Mouse (Mus musculus) G1E (cell line): ENCODE data around the gene Tnfaip3.

Source experiments
- CTCF ChIP-seq: IDR thresholded peaks from 2 replicates; pipeline ENCODE4 v1.5.1; 2012; ENCODE audit warnings: low read depth, low read length, inconsistent platforms, mixed read lengths
- GATA1 ChIP-seq: IDR thresholded peaks from 2 replicates; pipeline ENCODE4 v1.6.1; 2012; ENCODE audit warnings: borderline replicate concordance, low read length, inconsistent platforms, mixed read lengths
- POLR2AphosphoS5 ChIP-seq: IDR thresholded peaks from 2 replicates; pipeline ENCODE4 v1.6.1; 2012; ENCODE audit warnings: low read depth, low read length, inconsistent platforms; ENCODE audit not compliant: insufficient replicate concordance
- TAL1 ChIP-seq: conservative IDR thresholded peaks from 2 replicates; pipeline ENCODE4 v1.6.1; 2012; ENCODE audit warnings: low read depth, low read length, inconsistent platforms, mixed read lengths

DNA sequence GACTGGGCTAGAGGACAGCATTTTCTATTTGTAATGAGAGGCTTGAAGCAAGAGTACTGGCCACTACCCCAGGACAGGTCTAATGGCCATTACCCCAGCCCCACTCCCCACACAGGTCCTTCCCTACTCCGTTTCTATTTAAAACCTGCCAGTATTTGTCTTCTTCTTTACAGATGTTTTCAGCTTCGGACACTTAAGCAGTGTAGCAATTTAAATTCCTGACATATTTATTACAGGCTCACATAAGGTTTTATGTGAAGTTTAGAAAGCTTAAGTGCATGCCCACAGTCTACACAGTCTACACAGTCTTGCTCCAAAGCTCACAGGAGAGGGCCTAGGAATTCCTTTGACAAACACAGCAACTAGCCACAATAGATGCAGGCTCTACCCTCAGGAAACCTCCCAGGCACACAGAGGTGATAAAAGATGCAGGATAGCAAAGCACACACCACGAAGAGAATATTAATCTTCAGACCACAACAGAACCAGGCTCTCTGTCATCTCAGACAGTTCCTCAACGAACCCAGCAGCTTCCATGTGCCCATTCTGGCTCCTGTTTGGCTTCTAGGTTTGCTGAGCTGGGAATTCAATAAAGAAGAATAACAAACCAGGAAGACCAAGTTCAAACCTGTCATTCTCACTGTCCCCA, 1.5 kb upstream of the Tnfaip3 start:
- TF ChIP-seq CTCF: no peak
- no peak for TF ChIP-seq POLR2AphosphoS5
- no peak for TF ChIP-seq GATA1
- TF ChIP-seq TAL1: no peak
